ENCODE assay signal across 7 mouse cellular contexts in genomic region chr3:90248746-90249100, GRCm38 (mm10). TPM values are rescaled to one million over a fixed set of nuclear protein-coding genes. Genes with fewer than 3 reads are reported as not detected.
DNase-seq lines count a peak whose midpoint lies in the region; ATAC-seq and TF ChIP-seq lines count a peak whose summit lies in the region.

No protein-coding gene starts in this region.

- 0% methylated on average over 10 of the region's 10 CpGs for WGBS in heart, embryonic 13.5 days
- 5% methylated on average over 10 of the region's 10 CpGs for WGBS in limb, embryonic 12.5 days
- 9% methylated on average over 10 of the region's 10 CpGs for WGBS in midbrain, embryonic 11.5 days

- H3K4me1 ChIP-seq in testis, adult 2 months (ENCODE audit: control insufficient read depth, insufficient read depth, low read length), result peaks cover 10% of the 10 kb centered on the region
- H3K4me1 ChIP-seq in cortical plate, adult 2 months (ENCODE audit: control insufficient read depth, insufficient read depth, low read length), result peaks cover 2% of the 10 kb centered on the region
- peaks cover 30% of the 10 kb centered on the region for H3K4me1 ChIP-seq in heart, embryonic 13.5 days
- H3K4me1 ChIP-seq in limb, embryonic 12.5 days (replicated peaks), result peaks cover 21% of the 10 kb centered on the region
- H3K4me1 ChIP-seq in midbrain, embryonic 11.5 days (ENCODE audit: control insufficient read depth, insufficient read depth, low read length), result peaks cover 11% of the 10 kb centered on the region

- H3K4me2 ChIP-seq in heart, embryonic 13.5 days, result peak overlapping the region; percentile 94
- H3K4me2 ChIP-seq in limb, embryonic 12.5 days, result peak overlapping the region; percentile 80
- peak overlapping the region; percentile 91 for H3K4me2 ChIP-seq in midbrain, embryonic 11.5 days

- H3K27ac ChIP-seq in testis, adult 2 months (ENCODE audit: control insufficient read depth, insufficient read depth, low read depth, low read length), result peak overlapping the region; percentile 90
- peak overlapping the region; percentile 76; the same call in 1 of the 2 replicates for H3K27ac ChIP-seq in cortical plate, adult 2 months (ENCODE audit: insufficient read depth, low read length)
- peak overlapping the region; percentile 93 for H3K27ac ChIP-seq in heart, embryonic 13.5 days (replicated peaks)
- peak overlapping the region; percentile 95 for H3K27ac ChIP-seq in limb, embryonic 12.5 days
- no peak overlapping the region; the same call in 1 of the 2 replicates for H3K27ac ChIP-seq in midbrain, embryonic 11.5 days (ENCODE audit: low read depth, low read length)

- peak overlapping the region; percentile 97 for H3K4me3 ChIP-seq in testis, adult 2 months (ENCODE audit: control insufficient read depth, low read depth, low read length)
- H3K4me3 ChIP-seq in cortical plate, adult 2 months (ENCODE audit: insufficient read depth, low read length), result peak overlapping the region; percentile 66
- H3K4me3 ChIP-seq in heart, embryonic 13.5 days, result peak overlapping the region; percentile 82
- H3K4me3 ChIP-seq in limb, embryonic 12.5 days (replicated peaks), result peak overlapping the region; percentile 61
- peak overlapping the region; percentile 56 for H3K4me3 ChIP-seq in midbrain, embryonic 11.5 days (ENCODE audit: low read depth, low read length)

- no peaks in the 10 kb centered on the region for H3K36me3 ChIP-seq in testis, adult 2 months (ENCODE audit: control insufficient read depth, insufficient read depth, low read length)
- peaks cover 26% of the 10 kb centered on the region for H3K36me3 ChIP-seq in heart, embryonic 13.5 days
- peaks cover 26% of the 10 kb centered on the region for H3K36me3 ChIP-seq in limb, embryonic 12.5 days
- peaks cover 8% of the 10 kb centered on the region for H3K36me3 ChIP-seq in midbrain, embryonic 11.5 days (ENCODE audit: control insufficient read depth, insufficient read depth, low read length)

- H3K9me3 ChIP-seq in heart, embryonic 13.5 days, result no peaks in the 10 kb centered on the region
- no peaks in the 10 kb centered on the region for H3K9me3 ChIP-seq in limb, embryonic 12.5 days
- H3K9me3 ChIP-seq in midbrain, embryonic 11.5 days (ENCODE audit: control insufficient read depth, low read length), result no peaks in the 10 kb centered on the region

- ATAC-seq in heart, embryonic 13.5 days (ENCODE audit: extremely low read depth, insufficient number of reproducible peaks, low FRiP score, low TSS enrichment), result 0 out of 2 replicates have a peak, but pooled peaks have one; percentile 0
- no peak for ATAC-seq in limb, embryonic 12.5 days (ENCODE audit: insufficient number of reproducible peaks, insufficient read depth, low FRiP score, low TSS enrichment, low read depth)
- ATAC-seq in midbrain, embryonic 11.5 days (ENCODE audit: low FRiP score), result no peak

- TF ChIP-seq POLR2A in testis, adult 2 months (IDR thresholded peaks at IDR 0.05; ENCODE audit: control insufficient read depth, low read depth, low read length), result no peak; the same call in 1 of the 2 replicates
- TF ChIP-seq POLR2A in cortical plate, adult 2 months (IDR thresholded peaks at IDR 0.05; ENCODE audit: extremely low read depth, insufficient read depth, low read length), result no peak

- no peak for TF ChIP-seq CTCF in testis, adult 2 months (IDR thresholded peaks at IDR 0.05; ENCODE audit: control insufficient read depth, insufficient read depth, insufficient replicate concordance, low read depth, low read length)
- TF ChIP-seq CTCF in cortical plate, adult 2 months (IDR thresholded peaks at IDR 0.05; ENCODE audit: extremely low read depth, insufficient read depth, low read length), result no peak

- H3K27me3 ChIP-seq in testis, adult 2 months (ENCODE audit: control insufficient read depth, insufficient read depth, low read length), result no peaks in the 10 kb centered on the region
- H3K27me3 ChIP-seq in heart, embryonic 13.5 days (replicated peaks), result no peaks in the 10 kb centered on the region
- H3K27me3 ChIP-seq in limb, embryonic 12.5 days, result no peaks in the 10 kb centered on the region
- H3K27me3 ChIP-seq in midbrain, embryonic 11.5 days (ENCODE audit: control insufficient read depth, insufficient read depth, low read length), result no peaks in the 10 kb centered on the region

- H3K9ac ChIP-seq in heart, embryonic 13.5 days, result peak overlapping the region; percentile 92
- peak overlapping the region; percentile 65 for H3K9ac ChIP-seq in limb, embryonic 12.5 days (replicated peaks)
- peak overlapping the region; percentile 71 for H3K9ac ChIP-seq in midbrain, embryonic 11.5 days (ENCODE audit: low read length)

- DNase-seq in testis, postnatal 10 days (ENCODE audit: low spot score), result no peak
- DNase-seq in midbrain, embryonic 11.5 days (ENCODE audit: low spot score, missing footprints), result no peak
- no peak for DNase-seq in right cerebral cortex, adult 18-20 months

RNA-seq across cellular contexts. Expression of gene Slc39a1, which starts 0.8 kb away (rescaled TPM):
- polyA plus RNA-seq in testis, adult 2 months (2012; rRNA removed), result 22.5 and 27.4 TPM in 2 replicates
- 32.4 and 34.5 TPM in 2 replicates for polyA plus RNA-seq in cortical plate, adult 2 months (2012; rRNA removed)
- polyA plus RNA-seq in heart, embryonic 13.5 days (2015; fragmentation: Nextera tagmentation; extraction: Ambion mirVana), result 79.0 and 88.2 TPM in 2 replicates
- polyA plus RNA-seq in limb, embryonic 12.5 days (2016; fragmentation: Nextera tagmentation; extraction: Ambion mirVana), result 56.8 and 62.0 TPM in 2 replicates
- polyA plus RNA-seq in midbrain, embryonic 11.5 days (2014; fragmentation: Nextera tagmentation; extraction: Ambion mirVana), result 58.7 and 59.4 TPM in 2 replicates

RNA-seq across cellular contexts. Expression of gene Crtc2, which starts 5.2 kb away (rescaled TPM):
- polyA plus RNA-seq in testis, adult 2 months (2012; rRNA removed), result 25.1 and 33.7 TPM in 2 replicates
- 45.7 and 48.8 TPM in 2 replicates for polyA plus RNA-seq in cortical plate, adult 2 months (2012; rRNA removed)
- polyA plus RNA-seq in heart, embryonic 13.5 days (2015; fragmentation: Nextera tagmentation; extraction: Ambion mirVana), result 12.3 and 13.6 TPM in 2 replicates
- 18.6 and 30.3 TPM in 2 replicates for polyA plus RNA-seq in limb, embryonic 12.5 days (2016; fragmentation: Nextera tagmentation; extraction: Ambion mirVana)
- polyA plus RNA-seq in midbrain, embryonic 11.5 days (2014; fragmentation: Nextera tagmentation; extraction: Ambion mirVana), result 8.0 and 9.0 TPM in 2 replicates

RNA-seq across cellular contexts. Expression of gene Creb3l4, which starts 5.4 kb away (rescaled TPM):
- 305 and 322 TPM in 2 replicates for polyA plus RNA-seq in testis, adult 2 months (2012; rRNA removed)
- 0.27 and 0.49 TPM in 2 replicates for polyA plus RNA-seq in cortical plate, adult 2 months (2012; rRNA removed)
- 2.4 and 3.0 TPM in 2 replicates for polyA plus RNA-seq in heart, embryonic 13.5 days (2015; fragmentation: Nextera tagmentation; extraction: Ambion mirVana)
- 11.7 and 12.9 TPM in 2 replicates for polyA plus RNA-seq in limb, embryonic 12.5 days (2016; fragmentation: Nextera tagmentation; extraction: Ambion mirVana)
- 3.2 and 4.3 TPM in 2 replicates for polyA plus RNA-seq in midbrain, embryonic 11.5 days (2014; fragmentation: Nextera tagmentation; extraction: Ambion mirVana)

RNA-seq across cellular contexts. Expression of gene Dennd4b, which starts 16.3 kb away (rescaled TPM):
- 25.7 and 30.5 TPM in 2 replicates for polyA plus RNA-seq in testis, adult 2 months (2012; rRNA removed)
- 40.4 and 47.3 TPM in 2 replicates for polyA plus RNA-seq in cortical plate, adult 2 months (2012; rRNA removed)
- 5.5 and 5.7 TPM in 2 replicates for polyA plus RNA-seq in heart, embryonic 13.5 days (2015; fragmentation: Nextera tagmentation; extraction: Ambion mirVana)
- 5.7 and 5.9 TPM in 2 replicates for polyA plus RNA-seq in limb, embryonic 12.5 days (2016; fragmentation: Nextera tagmentation; extraction: Ambion mirVana)
- 3.8 and 4.0 TPM in 2 replicates for polyA plus RNA-seq in midbrain, embryonic 11.5 days (2014; fragmentation: Nextera tagmentation; extraction: Ambion mirVana)

RNA-seq across cellular contexts. Expression of gene Jtb, which starts 17.3 kb away (rescaled TPM):
- 12.2 and 15.4 TPM in 2 replicates for polyA plus RNA-seq in testis, adult 2 months (2012; rRNA removed)
- 59.2 and 61.0 TPM in 2 replicates for polyA plus RNA-seq in cortical plate, adult 2 months (2012; rRNA removed)
- polyA plus RNA-seq in heart, embryonic 13.5 days (2015; fragmentation: Nextera tagmentation; extraction: Ambion mirVana), result 72.2 and 78.9 TPM in 2 replicates
- polyA plus RNA-seq in limb, embryonic 12.5 days (2016; fragmentation: Nextera tagmentation; extraction: Ambion mirVana), result 86.2 and 88.6 TPM in 2 replicates
- 110 and 112 TPM in 2 replicates for polyA plus RNA-seq in midbrain, embryonic 11.5 days (2014; fragmentation: Nextera tagmentation; extraction: Ambion mirVana)

Comparison
In these comparisons a context has a peak if more than half of its experiments do, and no peak if none do; other contexts are left out.
1. RNA of gene Creb3l4, which starts 5.4 kb away (polyA plus RNA-seq): 305 to 322 TPM in testis, adult 2 months; 11.7 to 12.9 TPM in limb, embryonic 12.5 days, 3.2 to 4.3 TPM in midbrain, embryonic 11.5 days, 2.4 to 3.0 TPM in heart, embryonic 13.5 days and 0.27 to 0.49 TPM in cortical plate, adult 2 months; every median in the first group is over 10 times any median in the second.
2. Peak in every context shown above with its lines, with median percentiles within 50 percentile points of each other: H3K4me3 ChIP-seq, H3K4me2 ChIP-seq and H3K9ac ChIP-seq.